Mouse (Mus musculus): ENCODE data around the gene Phf7.

Gene Phf7

DNA sequence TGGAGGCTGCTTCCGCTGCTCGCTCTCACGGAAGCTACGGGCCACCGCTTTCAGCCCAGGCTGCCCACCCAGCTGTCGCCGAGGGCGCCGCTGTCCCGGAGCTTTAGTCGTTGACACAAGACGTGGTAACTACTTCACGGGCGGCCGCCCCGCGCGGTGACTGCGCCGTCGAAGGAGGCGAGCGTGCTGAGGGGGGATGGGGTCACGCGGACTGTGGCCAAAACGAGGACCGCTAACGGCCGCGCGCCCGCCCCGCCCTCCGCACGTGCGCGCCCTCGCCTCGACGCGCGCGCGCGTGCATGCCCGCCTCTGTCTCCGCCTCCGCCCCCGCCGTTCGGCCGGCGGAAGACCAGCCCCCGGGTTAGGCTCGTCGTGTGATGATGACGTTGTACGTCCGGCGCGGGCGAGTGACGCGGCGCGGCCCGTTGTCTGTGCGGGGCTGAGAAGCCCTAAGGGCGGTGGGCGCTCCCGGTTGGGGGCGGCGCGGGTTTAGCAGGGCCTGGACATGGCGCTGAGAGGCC is at the start of gene Phf7, which contains the start of gene Bap1:
Phf7 (minus strand) TSS at position 234 of the 521 bp plus-strand sequence.
Bap1 (plus strand) TSS at position 367 of the 521 bp plus-strand sequence.
- DNase-seq: peak; percentile 94

DNA sequence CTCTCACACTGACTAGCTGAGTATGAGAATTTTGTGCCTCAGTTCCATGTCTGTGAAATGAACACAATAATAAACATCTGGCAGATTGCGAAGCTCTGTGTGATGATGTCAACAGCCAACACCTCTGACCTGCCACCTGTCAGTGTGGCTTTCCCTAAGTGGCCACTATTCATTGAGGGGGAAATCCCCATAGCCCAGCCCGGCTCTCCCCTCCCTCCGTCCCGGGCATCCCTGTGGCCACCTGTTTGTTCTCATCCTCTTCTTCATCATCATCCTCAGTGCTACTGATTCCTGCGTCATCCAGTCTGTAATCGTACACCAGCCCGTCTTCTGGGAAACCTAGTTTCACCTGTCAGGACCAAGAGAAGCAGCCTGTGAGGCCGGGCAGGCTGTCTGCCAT is 34.6 kb upstream of the Phf7 start:
- DNase-seq: no peak

DNA sequence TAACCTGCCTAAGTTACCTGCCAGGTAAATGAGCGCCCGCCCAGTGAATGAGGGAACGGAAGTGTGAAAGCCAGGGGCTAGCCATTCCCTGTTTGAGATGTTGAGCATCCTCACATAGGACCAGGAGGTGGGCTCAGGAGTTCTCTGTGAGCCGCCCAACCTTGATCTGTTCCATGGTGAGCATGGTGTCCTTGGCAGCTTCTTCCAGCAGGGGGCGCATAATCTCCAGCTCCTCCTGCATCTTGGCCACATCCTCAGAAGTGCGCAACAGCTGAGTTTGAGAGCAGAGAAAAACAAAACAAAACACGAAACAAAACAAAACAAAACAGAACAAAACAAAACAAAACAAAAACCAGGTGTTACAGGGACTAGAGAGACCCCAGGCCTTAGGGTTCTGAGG is 21.0 kb upstream of the Phf7 start:
- peak; percentile 76 for DNase-seq

DNA sequence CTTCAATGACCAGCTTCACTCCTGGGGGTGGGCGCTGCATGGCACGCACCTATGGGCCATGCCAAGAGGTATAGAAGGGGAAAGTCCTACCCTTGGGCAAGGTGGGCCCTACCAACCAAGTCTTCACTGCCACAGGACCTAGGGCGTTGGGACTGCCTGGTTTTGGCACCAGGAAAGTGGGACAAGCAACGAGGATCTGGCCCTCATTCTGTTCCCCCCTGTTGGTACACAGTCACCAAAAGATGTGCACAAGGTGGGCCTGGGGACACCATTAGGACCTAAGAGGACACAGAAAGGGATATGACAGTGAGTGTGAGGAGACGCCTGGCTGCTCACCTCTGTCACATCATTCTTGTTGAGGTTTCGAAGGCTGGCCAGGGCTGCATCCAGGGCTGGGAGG is 20.0 kb upstream of the Phf7 start:
- DNase-seq: no peak

GRCm38 (mm10) chr14:31269456-31270100 is 18.5 kb upstream of the Phf7 start:
- no peak for DNase-seq

- no peak for DNase-seq
Measured at GRCm38 (mm10) chr14:31268301-31269001, 17.3 kb upstream of the Phf7 start.

DNA sequence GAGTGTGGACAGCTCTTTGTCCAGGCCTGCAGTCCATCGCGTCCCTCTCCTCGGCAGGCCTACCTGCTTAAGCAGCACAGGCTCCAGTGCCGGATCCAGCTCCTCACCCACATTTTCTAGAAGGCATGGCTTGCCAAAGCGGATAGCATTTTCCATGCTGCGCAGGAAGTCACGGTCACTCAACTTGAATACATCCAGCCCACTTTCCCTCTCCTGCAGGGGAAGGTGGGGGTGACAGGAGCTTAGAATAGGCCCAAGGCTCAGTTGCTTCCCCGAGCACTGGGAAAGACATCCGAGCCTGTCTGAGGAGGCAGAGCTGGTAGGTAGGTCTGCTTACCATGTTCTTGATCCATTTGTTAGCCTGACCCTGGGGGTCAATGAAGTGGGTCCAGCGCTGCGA is 16.5 kb upstream of the Phf7 start:
- DNase-seq: no peak

DNA sequence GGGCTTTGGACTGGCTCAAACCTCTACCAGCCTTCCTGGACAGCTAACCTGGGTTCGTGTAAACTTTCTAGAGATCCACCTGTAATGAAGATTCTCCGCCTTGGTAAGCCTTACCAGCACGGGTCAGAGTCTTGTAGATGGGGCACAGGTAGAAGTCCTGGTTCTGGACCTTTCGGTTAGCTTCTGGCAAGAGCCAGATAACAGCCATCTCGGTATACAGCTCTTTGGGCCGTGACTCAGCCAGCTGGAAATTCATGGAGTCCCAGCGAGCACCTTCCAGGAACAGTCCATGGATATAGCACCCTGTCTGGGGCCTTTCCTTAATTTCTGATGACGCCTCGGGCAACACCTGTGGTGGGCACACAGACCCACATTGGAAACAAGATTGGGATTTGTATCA is 9.8 kb upstream of the Phf7 start:
- DNase-seq: no peak

DNA sequence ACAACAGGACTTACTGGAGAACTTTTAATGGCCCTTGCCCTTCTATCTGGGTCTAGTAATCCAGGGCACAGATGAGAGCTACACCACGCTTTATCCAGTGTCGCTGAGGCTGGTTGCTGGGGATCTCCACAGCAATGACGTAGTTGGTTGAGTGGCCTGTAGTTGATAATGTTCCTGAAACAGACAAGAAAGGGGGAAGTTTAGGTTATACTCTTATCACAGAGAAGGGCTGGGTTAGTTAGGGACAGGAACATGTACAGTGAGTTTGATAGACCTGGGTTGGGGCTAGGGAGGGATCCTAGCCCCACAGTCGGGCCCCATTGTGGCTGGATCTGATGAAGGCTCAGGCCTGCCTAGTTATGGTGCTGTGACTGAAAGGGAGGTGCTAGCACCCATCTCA is 9.3 kb upstream of the Phf7 start:
- DNase-seq: no peak

DNA sequence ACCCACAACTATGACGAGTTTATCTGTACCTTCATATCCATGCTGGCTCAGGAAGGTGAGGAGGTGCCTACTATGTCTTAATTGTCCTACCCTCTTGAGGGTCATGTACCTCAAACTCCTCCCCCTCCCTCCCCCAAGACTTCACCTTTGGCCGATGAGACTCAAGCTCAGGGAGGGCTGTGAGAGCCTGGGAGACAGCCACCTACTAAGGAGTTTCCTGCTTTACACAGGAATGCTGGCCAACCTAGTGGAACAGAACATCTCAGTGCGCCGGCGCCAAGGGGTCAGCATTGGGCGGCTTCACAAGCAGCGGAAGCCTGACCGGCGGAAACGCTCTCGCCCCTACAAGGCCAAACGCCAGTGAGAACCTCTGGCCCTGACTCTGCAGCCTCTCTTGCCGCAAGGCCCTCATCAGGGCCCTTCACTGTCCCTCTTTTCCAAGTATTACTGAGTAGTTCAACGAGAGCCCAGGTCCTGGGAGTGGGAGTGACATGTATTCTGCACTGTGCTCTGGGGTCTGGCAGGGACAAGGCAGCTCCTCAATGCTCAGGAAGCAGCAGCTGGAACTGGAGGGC is 7.4 kb upstream of the Phf7 start:
- DNase-seq: no peak

DNA sequence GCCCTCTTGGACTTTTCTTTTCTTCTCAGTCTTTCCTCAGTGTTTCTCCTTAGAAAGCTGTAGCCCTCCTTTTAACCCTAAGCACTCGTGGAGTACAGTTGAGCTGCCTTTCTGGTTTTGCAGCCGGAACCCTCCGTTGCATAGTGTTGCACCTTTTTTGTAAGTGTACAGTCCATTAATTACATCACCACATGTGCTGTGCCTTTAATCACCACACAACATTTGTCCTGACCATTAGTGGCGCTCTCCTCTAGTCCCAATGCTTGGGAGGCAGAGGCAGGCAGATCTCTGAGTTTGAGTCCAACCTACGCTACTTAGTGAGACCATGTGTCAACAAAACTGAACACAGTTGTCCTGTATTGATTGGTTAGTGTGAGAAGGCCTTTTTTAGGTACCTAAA is 974 bp upstream of the Phf7 start:
- no peak for DNase-seq

DNA sequence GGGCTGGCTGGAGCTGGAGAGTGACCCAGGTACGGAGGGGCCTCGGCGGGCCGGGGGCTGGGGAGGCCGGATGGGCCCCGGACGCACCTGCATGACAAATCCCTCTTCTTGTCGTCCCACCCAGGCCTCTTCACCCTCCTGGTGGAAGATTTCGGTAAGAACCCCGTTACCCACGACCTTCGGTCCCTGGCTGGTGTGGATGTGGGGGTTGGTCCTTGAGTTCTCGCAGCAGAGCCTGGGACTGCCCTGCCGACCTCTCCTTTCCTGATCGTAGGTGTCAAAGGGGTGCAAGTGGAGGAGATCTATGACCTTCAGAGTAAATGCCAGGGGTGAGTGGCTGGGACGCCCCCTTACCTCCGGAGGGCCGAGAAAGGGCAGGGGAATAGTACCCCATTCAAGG is 509 bp upstream of the Phf7 start:
- DNase-seq: no peak

DNA sequence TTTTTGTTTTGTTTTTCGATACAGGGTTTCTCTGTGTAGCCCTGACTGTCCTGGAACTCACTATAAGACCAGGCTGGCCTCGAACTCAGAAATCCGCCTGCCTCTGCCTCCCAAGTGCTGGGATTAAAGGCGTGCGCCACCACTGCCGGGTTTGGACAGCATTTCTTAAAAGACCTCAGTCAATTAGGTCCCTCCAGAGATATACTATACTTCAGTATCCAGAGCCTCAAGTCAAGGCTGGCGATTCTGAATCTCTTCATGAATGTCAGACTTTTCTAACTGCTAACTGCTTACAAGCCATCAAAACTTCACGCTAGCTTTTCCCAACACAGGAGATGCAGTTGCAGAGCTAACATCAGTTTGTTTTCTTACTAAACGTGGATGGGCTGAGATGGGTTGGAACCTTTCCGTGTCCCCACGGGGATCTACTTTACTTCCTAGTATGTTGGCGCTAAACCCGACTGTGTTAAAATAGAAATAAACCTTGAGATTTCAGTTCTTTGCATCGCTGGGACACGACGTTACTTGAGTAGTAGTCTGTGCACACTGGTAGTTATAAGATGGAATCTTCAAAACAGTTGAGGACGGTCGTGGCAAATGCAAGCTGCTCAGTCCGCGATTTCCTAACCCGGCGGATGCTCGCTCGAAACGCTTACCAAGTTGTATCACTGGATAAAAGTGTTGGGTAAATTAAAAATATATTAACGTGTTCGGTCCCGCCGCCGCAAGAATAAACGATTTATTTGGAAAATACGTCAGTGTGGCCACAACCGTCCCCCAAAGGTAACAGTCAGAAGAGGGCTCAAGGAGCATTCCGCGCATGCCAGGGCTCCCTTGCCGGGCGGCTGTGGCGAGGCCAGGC is 664 bp downstream of the Phf7 start:
- DNase-seq: no peak

- DNase-seq: no peak
Measured at GRCm38 (mm10) chr14:31248396-31248795, 2.7 kb downstream of the Phf7 start.

GRCm38 (mm10) chr14:31245946-31246345 is 5.2 kb downstream of the Phf7 start:
- no peak for DNase-seq

- no peak for DNase-seq
Measured at GRCm38 (mm10) chr14:31244777-31245176, 6.3 kb downstream of the Phf7 start.

DNA sequence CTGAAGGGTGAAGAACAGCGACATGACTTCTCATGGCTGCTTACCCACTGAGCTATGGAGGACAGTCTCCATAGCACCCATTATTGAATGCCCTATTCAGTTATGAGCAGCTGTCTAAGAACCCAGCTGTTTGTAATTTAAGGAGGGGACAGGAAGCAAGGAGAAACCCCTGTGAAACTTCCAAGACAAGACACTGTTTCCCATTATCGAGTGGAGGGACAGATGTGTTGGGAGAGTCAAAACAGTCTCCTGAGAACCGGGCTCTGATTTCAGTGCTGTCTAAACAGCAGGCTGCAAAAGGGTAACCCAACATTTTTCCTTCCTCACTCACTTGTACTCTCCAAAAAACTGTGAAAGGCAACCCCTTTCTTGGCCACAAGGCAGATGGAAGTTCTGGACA is 10.6 kb downstream of the Phf7 start:
- DNase-seq: no peak

DNA sequence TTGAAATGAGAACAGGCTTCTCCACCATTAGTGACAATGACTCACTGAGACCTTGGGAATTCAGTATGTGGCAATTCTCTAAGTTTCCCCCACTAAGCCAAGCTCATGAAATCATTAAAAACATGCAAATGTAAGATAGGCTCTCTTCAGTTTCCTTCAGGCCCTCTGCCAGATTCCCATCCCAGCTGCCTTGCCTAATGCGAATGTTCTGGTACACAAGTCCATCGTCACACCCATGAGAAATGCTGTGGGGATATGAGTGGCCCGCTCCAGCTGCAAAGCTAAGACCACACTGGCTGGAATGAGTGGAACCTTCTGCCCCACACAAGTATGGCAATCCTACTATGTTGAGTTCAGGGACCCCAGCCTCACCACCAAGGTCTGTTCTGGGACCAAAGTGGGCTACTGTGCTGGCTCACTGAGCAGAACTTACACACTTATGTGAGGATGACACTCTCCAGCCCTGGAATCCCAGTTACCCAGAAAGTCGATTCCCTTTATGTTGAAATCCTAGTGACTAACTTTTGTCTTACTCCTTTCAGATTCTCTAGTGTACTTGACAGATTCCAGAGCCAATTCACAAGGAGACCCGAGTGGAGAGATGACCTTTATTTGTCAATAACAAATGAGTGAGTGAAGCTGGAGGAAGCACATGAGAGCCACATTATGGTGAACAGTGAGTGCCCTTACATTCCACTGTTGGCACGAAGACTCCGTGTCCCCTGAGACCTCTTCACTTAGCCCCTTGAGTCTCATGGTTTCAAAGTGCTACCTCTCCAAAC is 13.8 kb downstream of the Phf7 start:
- DNase-seq: no peak

- peak; percentile 87 for DNase-seq
Measured at GRCm38 (mm10) chr14:31233996-31234591, 17.0 kb downstream of the Phf7 start.

DNA sequence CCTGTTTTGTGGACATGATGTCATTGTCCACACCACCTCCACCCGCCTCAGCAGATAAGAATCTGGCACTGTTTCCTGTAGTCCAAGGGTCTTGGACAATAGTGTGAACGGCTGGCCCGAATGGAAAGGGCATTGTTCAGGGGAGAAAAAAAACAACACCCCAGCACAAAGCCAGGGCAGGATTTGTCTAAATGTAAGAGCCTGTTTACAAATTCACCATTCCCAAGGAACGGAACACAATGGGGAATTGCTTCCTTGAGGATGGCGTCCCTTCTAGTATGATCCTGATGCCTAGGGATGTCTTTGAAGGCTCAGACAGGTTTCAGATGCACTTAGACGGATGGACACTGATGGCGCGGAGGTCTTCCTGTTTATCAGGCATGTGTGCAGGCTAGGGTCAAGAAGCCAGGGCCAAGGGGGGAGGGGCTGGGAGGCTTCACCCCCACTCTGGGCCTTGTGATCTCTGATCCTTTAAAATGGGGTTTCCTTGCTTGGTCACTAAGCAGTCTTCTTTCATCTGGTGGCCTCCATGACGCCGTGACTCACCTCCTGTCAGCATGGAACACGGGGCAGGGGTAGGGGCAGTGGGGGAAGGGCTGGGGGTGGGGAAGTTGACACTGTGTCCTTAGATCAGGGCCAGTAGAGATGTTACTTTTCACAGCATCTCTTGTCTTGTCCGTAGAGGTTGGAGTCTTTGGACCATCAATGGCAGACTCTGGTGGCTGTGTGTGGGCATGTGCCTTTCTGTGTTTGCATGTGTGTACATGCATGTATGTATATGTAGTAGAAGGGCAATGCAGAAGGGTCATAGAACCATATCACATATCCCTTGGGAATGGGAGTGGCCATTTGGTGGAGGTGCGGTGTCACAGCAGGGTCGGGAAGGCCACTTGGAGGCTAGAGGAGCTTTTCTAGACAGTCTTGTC is 17.8 kb downstream of the Phf7 start:
- DNase-seq: no peak

Data from cerebellum, adult 9-10 months (tissue).